Mouse (Mus musculus) left cerebral cortex, adult 18-20 months (tissue): Measurements from ENCODE around the gene Kif13a. TPM values are rescaled to one million over a fixed set of nuclear protein-coding genes. Genes with fewer than 3 reads are reported as not detected.

Experiments
- DNase-seq, 2 experiments: peaks; one replicate each; pipeline ENCODE4 v3.0.0; 2021 to 2022; ENCODE audit warnings: low spot score in 2 of 2, mixed read lengths in 1 of 2
- total RNA-seq, 2 experiments: library from RNA; stranded (reverse); gene quantifications; 2 replicates each; pipeline ENCODE4 v1.2.3; 2021

The Kif13a gene
- total RNA-seq, 2 experiments from 2014 or later, result 20.2 to 24.2 TPM

DNA sequence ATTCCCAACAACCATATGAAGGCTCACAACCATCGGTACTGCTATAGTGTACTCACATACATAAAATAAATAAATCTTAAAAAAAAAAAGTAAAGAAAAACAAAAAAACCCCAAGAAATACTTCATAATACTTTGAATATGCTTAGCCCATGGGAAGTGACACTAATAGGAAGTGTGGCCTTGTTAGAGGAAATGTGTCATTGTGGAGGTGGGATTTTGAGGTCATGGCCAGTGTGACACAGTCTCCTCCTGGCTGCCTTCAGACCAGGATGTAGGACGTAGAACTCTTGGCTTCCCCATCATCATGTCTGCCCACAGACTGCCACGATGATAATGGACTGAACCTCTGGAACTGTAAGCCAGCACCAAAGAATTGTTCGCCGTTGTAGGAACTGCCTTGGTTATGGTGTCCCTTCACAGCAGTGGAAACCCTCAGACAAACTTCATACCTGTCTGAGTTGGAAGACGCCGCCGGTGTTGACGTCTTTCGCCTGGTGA, 143.6 kb downstream of the Kif13a start:
- no peak for DNase-seq

DNA sequence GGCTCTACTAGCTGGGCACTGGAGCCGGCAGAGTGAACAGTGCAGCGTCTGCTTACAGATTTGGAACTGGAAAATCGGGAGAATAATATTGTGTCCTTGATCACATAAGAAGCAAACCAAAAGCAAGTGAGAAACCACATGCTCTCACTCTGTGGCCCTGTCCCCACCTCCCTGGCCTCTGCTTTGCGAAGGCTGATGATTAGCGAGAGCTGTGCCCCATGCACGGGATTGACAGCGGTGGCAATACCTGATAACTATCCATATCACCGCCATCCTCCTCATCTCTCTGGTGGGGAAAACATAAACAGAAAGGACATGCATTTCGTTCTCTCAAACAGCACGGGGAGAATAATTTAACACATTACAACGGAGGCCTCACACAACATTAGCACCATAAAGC, 149.3 kb downstream of the Kif13a start:
- no peak for DNase-seq

DNA sequence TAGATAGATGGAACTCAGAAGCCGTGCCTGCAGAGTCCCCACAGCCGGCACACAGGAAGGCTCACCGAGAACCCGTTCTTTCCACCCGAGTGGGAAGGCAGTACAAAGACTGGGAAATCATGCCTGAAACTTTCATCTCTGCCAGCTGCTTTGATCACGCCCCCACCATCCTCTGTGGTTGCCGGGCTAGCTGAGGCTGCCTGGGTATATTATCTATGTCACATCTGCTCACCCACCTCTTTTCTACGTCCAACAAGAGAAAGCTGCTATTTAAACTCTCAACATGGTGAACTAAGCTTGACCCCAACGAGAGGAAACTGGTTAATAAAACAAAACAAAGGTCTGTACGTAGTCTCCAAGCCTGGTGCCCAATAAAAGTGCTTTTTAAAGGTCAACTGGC, 149.8 kb downstream of the Kif13a start:
- DNase-seq, result peak; percentile 31 to 48

DNA sequence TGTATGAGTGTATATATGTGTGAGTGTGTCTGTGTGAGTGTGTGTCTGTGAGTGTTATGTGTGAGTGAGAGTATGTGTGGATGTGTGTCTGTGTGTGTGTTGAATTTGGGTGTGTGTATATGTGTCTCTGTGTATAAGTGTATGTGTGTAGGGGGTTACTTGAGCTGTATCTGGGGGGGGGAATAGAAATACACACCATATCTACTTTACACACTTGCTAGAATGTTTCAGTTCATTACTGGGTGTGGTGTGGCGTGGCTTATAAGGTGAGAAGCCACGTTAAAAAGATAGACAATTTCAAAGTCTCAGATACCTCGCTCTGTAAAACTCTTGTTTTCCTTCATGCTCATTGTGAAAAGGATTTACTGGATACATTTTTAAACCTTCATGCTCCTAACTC, 152.2 kb downstream of the Kif13a start:
- no peak for DNase-seq

DNA sequence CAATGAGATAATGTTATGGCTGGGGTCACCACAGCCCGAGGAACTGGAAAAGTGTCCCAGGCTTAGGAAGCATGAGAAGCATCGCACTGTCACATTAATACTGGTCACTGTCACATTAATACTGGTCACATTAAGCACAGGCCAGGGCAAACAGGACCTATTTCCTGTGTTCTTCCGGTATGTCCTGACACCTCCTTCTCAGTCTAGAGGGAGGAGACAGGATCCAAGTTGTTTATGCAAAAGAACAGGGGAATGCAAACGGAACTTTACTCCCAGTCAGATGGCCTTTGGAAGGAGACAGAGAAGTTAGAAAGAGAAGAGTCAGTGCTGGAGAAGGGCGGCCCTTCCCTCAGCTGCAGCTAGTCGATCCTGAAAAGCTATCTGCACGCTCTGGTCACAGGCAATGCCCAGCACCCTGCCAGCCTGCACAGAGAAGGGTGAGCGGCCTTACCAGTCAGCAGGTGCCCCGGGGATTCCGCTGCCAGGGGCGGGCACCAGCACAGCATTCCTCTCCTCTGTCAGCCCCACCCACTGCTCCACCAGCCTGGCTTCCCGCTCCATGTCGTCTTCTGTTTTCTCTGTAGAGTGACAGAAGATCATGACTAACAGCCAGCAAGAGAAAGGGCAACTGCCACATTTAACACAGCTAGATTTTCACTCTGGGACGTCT, 152.9 kb downstream of the Kif13a start:
- no peak for DNase-seq

DNA sequence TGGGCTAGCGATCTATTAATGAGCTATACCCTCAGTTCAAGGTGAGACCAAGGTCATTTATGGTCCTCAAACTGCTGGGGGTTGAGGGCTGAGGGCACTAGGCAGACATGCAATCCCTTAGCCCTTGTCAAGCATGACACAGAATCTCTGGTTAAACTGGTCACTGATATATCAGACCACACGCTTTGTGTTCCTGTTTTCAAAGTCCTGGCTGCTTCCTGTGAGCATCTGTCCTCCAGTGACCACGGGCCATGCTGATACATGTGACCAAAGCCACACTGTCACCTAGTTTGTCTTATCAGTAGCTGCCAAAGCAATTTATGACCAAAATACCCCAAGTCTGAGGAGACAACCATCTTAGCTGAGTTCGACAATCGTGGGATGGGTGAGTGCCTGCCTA, 154.7 kb downstream of the Kif13a start:
- no peak for DNase-seq

DNA sequence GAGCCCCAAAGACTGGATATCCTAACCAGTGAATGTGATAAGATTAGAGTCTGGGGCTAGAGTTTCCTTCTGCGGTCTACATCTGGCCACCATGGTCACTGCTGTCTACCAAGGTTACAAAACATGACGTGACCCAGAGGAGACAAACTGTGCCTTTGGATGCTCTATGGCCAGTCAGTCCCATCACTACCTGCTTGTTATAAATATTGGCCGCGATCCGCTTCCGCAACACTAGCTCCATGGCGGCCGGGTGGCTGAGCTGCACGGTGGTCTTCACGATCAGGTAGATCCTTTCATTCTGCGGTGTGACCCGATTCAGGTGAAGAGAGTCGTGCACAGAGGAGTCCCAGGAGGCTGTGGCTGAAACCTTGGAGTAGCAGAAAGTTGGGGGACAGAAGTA, 157.1 kb downstream of the Kif13a start:
- DNase-seq, result no peak

DNA sequence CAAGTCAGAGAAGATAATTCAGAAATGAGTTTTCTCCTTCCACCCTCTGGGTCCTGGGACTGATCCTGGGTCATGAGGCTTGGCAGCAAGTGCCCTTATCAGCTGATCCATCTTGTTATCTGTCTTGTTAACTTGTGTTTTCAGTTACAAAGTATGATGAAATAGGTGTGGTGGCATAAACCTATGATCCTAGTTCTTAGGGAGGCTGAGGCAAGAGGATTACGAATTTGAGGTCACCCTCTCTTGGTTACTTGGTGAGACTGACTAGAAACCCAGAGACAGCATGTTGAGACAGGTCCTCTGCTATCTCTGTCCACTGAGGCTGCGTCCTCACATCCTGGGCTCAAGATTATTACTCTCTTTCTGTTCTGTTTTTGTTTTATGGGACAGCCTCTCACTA, 164.3 kb downstream of the Kif13a start:
- no peak for DNase-seq

DNA sequence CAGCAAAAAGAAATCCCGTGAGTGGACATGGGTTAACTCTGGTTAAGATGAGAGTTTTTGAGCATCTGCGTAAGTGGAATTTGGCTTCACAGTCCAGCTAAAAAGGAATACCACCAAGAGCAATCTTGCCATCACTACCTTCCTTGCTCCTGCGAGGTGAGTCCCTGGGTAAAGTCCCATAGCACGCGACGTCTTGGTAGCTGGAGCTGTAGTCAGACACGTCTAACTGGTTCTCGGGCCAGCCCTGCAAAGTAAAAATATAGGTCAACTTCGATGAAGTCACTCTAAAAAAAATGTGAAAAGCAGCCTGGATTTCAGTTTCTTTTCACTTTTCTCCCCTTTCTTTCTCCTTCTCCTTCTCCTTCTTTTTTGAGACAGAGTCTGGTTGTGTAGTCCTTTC, 166.5 kb downstream of the Kif13a start:
- DNase-seq, result no peak

DNA sequence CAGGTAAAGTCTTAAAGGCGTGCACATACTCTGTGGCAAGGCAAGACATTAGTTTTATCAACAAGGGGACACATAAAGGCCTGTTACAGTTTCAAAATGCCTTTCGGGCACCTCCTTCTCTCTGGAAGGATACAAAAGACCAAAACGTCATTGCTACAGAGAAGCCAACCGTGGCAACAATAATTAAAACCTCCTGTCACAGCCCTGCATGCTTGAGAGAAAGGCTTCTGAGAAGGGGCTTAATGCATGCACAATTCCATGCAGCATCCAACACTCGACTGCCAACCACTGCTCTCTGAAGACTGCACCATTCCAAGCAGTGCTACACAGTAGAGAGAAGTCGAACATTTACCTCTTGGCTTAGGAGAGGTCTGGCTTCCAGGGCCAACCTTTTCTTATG, 168.7 kb downstream of the Kif13a start:
- DNase-seq, result no peak

DNA sequence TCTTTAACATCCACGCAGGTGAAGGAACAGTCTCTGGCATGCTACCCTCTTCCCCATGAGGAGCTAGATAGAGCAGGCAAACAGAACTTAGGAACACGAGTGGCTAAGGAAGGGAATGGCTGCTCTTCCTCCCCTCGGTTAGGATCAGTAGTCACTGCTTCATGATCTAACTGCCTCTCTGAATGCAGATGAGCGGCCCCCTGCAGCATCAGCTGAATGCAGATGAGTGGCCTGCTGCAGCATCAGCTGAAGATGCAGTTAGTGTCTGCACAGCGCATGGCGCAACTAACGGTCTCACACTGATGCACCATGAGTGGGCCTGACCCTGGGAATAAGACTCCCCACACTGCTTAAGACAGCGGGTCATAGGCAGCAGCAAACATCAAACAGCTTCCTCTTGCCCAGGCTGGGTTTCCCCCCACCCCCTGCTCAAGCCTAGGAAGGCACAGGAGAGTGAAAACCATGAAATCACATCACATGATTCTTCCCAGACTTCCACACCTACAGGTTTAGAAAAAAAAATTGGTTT, 170.3 kb downstream of the Kif13a start:
- DNase-seq, result no peak

DNA sequence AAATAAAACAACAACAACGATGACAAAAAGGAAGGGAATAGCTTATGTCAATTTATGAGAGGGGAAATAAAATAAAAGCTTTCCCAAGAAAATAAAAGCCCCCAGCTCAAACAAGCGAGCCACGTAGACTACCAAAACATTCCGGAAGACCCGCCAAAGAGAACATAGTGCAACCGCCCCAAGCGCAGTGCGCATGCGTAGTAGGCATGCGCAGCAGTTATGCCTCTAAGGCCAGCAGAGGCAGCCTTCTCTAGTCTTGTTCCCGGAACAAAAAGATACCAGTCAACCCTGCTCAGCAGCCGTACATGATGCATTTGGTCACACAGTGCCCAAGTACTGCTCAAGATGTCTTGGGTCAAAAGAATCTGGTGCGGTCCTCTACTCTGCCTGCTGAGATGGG, 171.0 kb downstream of the Kif13a start:
- DNase-seq, result no peak

DNA sequence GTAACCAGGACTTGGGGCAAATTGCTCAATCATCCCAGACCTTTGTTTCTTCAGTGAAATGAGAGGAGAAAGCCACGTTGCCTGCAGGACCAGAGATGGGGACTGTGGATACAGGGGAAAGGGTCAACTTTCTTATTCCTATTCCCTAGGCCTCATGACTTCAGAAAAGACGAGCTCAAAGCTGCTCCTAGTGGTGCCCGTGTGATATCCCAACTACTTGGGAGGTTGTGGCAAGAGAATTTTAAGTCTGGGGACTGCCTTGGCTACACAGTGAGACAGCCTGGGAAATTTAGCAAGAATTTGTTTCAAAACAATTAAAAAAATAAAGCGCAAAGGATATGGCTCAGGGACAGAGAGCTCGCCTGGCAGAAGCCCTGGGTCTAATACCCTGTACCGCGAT, 171.7 kb downstream of the Kif13a start:
- no peak for DNase-seq

DNA sequence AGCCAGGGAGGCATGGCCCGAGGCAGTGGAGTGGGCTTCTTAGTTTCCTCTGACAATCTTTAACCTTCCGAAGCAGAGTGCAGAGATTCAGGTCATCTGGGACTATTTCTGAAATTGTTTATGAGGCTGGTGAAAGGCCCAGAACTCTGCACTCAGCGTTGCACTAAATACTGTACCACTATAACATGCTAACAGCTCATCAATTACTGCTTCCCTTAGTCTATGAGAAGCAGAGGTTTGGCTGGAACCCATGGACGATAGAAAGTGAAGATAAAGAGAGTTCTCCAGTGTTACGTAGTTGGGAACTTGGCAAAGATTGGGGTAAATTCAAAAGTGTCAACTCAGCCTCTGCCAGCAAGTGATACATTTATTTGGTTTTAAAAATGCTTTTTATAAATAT, 176.4 kb downstream of the Kif13a start:
- no peak for DNase-seq

DNA sequence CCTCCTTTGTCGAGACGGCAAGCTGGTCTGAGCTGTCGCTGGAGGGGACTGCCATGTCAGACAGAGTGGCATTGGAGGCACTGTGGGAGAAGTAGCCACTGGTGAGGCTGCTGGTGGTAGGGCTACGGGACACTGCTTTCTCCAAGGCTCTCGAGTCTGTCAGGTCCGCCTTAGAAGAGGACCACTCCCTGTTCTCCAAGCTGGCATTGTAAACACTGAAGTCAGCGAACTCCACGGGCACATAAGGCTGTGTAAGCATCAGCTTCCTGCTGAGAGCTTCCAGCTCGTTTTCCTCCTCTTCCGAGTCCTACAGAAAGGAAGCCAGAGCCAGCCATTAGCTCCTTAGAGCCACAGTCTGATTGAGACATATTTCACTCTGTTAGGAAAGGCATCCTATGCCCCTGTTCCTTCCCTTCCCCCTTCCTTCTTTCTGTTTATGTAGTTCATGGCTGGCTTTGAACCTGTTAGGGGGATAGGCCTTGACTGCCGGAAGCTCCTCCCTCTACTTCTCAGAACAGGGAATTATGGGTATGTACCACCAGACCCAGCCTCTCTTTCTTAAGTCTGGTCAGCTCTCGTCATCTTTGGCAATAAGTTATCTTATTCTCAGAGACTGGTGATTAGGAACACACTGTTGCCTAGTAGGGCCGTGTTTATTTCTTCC, 177.0 kb downstream of the Kif13a start:
- DNase-seq, result no peak

DNA sequence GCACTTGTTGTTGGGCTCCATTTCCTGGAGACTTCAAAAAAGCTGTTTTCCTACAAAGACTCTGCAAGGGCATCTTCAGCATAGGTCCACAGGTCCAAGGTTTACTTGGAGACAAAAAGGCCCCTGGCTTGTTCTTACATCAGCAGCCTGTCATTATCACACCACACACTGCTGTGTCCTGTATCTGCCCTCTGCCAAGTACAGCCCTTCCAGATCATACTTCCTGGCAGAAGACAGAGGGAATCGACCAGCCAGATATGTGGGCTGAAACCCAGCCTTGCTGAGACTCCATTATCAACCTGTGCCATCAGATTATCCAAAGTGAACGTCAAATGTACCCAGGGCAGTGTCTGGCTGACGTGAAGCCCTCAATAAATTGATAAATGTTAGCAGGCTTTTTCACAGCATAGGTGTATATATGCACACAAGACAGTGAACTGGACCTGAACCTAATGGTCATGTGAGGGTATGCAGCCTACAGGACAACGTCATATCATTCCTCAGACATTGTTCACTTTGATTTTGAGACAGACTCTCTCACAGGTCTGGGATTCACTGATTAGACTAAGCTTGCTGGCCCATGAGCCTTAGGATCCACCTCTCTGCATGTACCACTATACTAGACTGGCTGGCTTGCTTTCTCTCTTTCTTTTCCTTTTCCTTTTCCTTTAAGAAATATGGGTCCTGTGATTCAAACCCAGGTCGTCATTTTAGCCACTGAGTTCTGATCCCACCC, 181.4 kb downstream of the Kif13a start:
- no peak for DNase-seq

DNA sequence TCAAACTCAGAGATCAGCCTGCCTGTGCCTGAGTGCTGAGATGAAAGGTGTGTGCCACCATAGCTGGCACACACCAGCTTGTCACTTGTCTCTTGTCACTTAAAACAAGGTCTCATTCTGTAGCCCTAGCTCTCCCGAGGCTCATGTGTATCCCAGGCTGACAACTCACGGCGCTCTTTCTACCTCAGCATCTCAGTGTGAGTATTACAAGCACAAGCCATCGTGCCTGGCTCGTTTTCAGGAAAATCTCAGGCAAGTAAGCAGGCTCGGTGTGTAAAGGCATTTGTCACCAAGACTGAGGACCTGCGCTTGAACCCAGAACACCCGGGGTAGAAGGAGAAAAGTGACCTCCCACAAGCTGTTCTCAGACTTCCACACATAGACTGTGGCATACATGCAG, 185.8 kb downstream of the Kif13a start:
- no peak for DNase-seq

DNA sequence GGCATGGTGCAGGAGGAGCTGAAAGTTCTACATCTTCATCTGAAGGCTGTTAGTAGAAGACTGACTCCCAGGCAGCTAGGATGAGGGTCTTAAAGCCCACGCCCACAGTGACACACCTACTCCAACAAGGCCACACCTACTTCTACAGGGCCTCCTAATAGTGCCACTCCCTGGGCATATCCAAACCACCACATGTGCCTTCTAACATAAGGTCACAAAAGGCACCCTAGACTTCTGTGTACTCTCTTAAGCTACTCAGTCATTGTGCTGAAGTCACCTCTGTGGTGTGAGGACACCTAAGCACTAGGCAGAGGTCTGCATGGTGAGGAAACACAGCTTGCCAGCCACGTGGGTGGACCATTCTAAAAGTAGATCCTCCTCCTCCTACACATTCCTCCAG, 187.3 kb downstream of the Kif13a start:
- DNase-seq, result no peak

DNA sequence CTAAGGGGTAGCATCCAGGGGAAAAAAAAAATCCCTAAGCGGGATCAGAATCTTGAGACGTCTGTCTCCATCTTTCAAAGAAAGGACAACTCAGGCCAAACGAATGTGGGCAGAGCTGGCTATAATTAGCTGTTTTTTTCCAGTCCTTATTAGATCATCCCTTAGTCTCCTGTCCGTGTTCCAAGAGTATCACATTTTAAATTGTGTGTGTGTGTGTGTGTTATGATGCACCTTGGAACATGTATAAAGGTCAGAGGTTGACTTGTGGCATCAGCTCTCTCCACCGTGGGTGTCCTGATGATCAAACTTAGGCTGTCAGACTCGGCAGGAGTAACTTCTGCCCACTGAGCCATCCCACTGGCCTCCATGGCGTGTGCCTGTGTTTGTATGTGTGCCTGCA, 190.2 kb downstream of the Kif13a start:
- no peak for DNase-seq

DNA sequence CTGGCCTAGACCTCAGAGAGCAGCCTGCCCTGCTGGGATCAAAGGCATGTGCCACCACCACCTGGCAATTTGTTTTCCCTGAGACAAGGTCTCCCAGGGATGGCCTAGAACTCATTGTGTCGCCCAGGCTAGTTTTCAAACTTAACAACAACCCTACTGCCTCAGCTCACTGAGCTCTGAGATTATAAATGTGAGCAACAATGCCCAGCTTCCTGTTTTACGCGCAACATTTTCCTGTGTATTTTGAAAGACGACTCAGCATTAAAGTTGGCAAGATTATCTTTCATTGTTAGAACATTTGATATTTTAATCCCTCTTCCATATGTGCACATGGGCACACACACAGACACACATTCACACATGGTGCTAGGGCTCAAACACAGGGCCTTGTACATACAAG, 192.2 kb downstream of the Kif13a start:
- DNase-seq, result no peak

DNA sequence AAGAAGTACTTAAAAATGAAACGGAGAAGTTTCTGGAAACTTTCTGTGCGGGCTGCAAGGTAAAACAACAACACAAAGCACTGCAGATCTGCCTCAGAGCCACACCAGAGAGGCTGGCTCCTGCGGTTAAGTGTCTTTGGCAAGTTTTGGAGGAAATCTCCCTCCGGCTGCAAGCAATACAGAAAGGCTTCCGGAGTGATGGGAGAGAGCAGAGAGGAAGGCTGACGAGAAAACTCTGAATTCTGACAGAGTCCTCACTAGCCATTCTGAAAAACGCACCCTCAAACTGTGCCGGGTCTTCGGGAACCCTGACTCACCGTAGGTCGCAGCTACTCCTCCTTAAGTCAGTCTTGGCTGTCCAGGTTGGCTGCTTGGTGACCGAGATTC, 193.2 kb downstream of the Kif13a start:
- DNase-seq, result no peak

DNA sequence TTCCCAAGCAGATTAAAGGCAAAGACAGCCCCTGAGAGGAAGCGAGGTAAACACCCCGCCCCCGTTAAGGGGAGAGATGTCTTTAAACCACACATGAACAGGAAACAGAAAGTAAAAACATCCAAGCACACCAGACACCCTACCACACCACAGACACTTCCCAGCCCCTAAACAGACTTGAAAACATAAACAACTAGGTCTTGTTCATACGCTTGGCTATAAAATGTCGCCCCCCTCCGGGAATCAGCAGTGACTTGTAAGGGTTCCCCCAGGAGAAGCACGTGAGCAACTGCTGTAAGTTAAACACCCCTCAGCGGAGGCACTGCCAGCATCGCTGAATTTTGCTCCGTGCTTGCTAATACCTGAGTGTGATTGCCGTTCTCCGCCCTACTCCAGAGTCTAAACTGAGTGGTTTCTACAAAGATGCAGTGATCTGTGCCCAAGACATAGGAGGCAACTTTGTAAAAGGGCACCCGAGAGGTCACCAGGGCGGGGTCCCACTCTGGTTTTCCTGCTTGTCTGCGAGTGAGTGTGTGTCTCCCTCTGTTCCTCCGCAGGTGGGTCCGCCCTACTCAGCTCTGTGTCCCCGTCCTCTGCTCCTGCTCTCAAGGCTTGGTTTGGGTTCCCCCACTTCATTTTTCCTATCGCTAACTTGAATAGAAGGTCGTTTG, 193.7 kb downstream of the Kif13a start:
- peak in 1 of 2 experiments; percentile 12 for DNase-seq
